Mouse (Mus musculus) c-Kit-positive CD71-positive TER-119-positive erythroid progenitor cells, embryonic 14.5 days (primary cell): ENCODE results near the gene Cilp.

ENCODE experiments used
- DNase-seq: peaks from one replicate; pipeline ENCODE4 v3.0.0-alpha.2; 2013; ENCODE audit warnings: low spot score

The Cilp gene

DNA sequence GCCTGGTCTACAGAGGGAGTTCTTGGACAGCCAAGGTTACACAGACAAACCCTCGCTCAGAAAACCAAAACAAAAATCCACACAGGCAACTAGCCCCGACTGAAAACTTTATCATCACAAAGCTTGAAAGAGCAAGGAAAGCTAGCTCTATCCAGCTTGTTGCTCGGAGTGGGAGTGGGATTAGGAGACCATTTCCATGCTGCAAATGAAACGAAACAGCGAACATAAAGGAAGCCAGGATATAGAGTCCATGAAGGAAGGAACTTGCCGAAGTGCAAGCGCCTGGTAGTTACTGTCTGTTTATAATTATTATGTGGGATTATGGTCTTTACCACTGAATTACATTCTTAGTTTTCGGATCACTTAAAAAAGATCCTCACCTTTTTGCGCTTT is 28.6 kb downstream of the Cilp start:
- no peak for DNase-seq

DNA sequence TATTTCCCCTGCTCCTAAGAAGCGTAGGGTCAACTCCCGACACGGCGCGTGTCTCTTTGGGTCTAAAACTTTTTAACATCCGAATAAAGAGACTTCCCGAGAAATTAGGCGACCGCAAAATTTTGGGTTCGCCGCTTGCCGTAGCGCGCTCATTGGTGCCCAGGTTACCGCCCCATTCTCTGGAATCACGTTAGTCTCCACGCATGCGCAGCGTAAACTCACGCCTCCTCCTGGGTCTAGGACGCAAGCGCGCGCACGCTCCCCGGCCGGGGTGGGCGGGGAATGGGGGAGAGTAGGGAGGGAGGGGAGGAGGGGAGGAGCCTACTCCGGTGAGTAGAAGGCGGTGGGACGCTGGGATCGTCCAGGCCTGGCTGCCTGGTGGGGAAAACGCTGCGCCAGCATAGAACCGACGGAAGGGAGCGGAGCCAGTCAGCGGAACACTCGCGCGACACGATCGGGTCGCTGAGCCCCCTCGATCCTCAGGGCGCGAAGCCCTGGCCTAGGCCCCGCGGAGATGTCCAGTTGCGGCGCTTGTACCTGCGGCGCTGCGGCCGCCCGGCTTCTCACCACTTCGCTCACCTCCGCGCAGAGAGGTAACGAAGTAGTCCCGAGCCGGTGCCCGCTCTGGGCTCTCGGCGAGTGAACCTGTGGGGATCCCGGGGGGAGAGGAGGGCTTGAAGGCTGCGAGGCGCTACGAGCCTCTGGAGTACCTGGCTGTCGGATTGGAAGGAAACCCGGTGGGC is 29.2 kb downstream of the Cilp start, which contains the start of gene Clpx:
Gene Clpx, plus strand, starts transcription at position 288 of the 743 bp plus-strand sequence.
- peak; percentile 100 for DNase-seq

DNA sequence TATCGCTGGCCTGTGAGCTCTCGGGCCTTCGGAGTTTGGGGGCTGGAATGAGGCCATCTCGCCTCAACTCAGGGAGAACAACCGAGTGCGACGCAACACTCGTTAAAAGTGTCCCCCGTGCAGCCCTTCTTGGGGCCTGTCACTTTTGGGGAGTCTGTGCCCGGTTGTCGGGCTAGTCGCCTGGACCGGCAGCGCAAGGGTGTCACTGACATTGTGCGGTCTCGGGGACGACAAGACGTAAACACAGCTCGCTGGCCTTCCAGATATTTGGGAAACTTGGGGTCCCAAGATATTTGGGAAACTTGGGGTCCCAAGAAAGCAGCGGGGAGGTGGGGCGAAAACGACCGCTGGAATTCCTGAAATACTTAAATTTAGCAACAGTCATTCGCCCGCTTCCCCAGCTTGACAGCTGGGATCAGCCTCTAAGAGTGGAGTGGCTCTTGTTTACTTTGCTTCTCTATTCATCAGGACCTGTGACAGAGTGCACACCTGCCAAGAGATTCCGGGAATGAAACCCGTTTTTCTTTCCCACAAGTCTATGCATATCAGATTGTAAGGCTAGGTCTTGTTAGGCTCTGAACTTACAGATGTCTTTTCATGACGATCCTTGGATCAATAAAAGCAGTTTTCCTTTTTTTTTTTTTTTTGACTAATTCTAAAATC is 29.9 kb downstream of the Cilp start:
- peak; percentile 24 for DNase-seq

DNA sequence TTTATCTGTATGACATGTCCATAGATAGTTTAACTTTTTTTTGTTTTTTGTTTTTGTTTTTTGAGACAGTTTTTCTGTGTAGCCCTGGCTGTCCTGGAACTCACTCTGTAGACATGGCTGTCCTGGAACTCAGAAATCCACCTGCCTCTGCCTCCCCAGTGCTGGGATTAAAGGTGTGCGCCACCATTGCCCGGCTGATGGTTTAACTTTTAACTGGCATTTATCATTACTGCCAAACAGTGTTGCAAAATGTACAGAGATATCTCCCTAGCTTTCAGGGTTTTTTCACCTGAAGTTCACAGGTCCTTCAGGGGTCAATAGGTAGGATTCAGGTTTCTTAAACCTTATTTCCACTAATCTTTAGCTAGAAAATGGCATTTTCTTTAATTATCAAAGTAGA is 32.1 kb downstream of the Cilp start:
- no peak for DNase-seq

DNA sequence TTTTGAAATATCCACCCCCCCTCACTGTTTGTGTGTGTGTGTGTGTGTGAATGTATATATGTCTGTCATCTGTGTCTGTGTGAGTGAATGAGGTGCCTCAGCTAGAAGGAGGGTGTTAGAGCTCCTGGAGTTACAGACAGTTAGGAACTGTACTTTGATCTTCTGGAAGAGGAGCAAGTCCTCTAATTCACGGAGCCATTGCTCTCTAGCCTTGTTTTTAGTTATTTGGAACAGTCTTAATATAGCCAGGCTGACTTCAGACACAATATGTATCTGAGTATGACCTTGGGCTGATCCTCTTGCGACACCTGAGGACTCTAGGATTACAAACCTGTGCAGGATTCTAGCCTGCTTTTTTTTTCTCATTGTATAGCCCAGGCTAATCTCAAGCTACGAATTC is 33.8 kb downstream of the Cilp start:
- no peak for DNase-seq

DNA sequence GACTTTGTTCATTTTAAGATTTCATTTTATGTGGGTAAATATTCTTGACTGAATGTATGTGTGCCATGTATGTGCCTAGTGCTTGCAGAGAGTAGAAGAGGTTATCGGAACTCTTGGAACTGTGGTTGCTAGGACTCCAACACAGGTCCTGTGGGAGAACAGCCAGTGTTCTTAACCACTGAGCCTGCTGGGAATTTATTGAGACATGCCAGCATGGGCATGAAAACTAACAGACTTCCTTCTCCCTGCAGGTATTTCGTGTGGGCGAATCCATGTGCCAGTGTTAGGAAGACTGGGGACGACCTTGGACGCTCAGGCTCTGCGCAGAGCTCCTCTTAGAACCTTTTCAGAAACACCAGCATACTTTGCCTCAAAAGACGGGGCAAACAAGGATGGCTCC is 34.7 kb downstream of the Cilp start:
- no peak for DNase-seq

DNA sequence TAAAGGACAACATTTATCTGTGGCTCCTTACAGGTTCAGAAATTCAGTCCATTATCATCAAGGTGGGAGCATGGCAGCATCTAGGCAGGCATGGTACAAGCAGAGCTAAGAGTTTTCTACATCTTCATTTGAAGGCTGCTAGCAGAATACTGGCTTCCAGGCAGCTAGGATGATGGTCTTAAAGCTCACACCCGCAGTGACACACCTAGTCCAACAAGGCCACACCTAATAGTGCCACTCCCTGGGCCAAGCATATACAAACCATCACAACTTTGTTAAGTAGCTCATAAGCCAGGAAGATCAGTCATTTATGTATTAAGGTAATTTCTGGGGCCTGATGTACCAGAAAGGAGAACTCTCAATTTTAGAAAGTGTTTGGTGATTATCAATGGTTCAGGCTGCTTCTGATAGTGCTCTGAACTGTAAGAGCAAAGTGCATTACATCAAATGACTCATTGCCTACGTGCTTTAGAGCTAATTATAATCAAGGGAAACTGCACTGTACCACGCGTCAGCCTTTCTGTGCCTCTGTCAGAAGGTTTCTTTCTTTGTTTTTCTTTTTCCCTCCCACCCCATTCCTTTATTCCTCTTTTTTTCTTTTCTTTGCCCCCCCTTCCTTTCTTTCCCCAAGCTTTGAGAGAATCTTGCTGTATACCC is 37.5 kb downstream of the Cilp start:
- no peak for DNase-seq

DNA sequence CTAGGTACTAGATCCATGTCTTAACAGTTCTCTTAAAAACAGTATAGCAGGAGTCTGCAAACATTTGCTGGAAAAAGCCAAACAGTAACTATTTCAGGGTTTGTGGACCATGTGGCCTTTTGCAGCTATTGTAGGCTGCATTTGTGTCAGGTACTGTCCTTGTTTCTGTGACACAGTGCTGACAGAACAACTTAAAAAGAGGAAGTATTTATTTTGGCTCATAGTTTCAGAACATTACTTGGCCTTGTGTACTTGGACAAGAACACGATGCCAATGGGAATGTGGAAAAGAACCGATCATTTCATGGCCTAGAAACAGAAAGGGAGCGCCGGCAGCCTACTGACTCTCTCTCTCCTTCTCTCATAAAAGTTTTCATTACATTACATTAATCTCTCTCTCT is 38.6 kb downstream of the Cilp start:
- no peak for DNase-seq

DNA sequence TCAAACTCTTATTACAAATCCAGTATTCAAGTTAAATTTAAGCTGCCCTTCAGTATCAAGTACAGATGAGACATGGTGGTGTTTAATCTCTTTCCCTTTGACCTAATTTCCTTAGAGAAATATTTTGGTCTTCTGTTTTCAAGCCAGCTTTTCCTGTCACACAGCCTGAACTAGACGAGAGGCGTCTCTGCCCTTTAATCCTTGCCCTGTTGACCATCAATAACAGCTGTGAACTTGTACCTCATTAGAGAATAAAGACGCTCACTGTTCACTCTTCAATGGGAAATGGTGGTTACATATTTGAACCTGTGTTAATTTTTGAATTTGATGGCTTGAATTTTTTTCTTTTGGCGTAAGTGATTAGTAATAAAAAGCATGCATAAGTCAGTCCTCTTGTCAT is 39.3 kb downstream of the Cilp start:
- no peak for DNase-seq

DNA sequence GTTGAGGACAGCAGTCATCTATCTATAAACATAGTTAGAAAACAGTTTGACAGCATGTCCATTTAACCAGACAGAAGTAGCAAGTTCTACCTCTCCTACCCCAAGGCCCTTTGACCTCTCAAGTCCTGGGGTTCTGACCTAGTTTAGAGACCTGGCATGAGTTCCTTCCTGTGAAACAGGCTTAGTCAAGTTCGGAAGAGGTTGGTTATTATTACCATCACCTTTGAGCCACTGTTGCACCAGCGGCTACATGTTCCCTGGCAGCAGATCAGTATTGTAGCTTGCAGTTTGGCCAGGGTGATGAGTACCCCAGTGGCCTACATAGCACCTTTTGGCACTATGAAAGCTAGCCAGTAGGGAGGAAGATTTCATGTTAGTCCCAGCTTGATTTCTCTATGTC is 41.7 kb downstream of the Cilp start:
- no peak for DNase-seq

DNA sequence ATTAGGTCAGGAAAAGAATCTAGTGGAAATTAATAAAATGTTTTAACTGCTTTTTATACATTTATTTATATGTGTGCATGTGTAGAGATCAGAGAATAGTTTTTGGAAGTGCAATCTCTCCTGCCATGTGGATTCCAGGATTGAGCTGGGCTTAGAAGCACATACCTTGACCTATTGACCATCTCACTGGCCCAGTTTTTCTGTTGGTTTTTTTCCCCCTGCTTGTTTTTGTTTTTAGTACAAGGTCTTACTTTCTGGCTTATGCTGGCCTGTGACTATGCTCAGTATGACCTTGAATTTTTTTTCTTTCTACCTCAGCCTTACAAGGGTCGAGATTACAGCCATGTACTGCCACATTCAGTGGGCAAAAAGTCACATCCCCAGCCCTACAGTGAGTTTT is 43.0 kb downstream of the Cilp start:
- no peak for DNase-seq

DNA sequence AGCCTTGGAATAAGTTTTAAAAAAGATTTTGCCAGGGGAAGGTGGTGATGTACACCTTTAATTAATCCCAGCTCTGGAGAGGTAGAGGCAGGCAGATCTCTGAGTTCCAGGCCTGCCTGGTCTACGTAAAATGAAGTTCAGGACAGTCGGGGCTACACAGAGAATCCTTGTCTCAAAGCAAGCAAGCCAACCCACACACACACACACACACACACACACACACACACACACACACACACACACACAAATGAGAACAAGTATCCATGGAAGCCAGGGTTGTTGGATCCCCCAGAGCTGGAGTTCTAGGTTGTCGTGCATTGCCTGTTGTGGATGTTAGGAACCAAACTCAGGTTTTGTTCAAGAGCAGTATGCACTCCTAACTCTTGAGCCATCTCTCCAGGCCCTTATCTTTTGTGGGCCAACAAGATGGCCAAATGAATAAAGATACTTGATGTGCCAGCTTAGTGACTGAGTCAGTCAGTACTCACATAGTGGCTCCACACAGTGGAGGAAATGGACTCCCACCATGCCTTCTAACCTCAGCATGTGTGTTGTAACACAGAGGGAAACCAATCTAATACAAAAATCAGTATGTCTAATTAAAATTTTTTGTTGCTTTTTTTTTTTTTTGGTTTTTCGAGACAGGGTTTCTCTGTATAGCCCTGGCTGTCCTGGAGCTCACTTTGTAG is 47.8 kb downstream of the Cilp start:
- no peak for DNase-seq

DNA sequence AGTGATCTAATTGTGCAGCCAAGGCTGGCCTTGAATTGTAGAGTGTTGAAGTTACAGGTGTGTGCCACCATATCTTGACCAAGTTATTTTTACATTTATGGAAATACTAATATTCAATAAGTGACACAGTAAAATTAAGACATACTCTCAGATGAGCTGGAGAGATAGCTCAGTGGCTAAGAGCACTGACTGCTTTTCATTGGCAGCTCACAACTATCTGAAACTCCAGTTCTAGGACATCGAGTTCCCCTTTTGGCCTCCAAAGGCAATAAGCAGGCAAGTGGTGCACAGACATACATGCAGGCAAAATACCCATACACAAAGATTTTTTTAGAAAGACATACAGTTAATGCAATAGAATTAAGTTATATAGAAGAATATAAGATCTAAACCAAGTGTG is 48.9 kb downstream of the Cilp start:
- DNase-seq, result no peak

DNA sequence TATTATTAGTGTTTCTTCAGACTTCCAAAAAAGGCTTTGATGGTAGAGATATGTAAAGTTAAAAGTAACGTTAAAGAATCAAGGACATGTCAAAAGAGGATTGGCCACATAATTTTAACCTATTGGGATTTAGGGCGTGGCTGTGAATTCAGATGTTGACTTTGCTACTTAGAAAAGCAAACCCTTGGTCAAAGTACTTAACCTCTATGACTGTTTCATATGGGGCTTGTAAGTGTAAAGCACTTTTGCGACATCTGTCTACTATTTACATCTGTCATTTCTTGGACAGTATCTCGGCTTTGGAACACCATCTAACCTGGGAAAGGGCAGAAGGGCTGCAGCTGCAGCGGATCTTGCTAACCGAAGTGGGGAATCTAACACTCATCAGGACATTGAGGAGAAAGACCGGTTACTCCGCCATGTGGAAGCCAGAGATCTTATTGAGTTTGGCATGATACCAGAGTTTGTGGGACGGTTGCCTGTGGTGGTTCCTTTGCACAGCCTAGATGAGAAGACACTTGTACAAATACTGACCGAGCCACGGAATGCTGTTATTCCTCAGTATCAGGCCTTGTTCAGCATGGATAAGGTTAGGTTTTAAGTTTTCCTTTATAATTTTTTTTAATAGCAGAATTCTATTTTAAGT is 57.4 kb downstream of the Cilp start:
- DNase-seq, result no peak

DNA sequence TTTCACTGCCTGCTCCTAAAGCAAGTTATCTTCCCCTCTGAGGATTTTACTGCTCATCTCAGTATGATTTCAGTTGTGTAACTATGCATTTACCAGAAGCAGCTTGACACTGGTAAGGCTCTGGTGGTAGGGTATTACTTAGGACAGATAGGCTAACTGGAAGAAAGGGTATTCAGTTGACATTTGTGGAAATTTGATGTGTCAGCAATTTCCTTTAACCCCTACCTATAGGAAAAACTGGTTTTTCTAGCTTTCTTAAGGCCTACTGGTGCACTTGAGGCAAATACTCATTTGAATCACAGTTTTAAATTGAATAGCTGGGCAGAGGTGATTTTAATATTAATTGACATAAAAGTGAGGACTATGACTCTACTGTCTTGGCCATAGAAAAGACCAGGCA is 61.0 kb downstream of the Cilp start:
- DNase-seq, result no peak

DNA sequence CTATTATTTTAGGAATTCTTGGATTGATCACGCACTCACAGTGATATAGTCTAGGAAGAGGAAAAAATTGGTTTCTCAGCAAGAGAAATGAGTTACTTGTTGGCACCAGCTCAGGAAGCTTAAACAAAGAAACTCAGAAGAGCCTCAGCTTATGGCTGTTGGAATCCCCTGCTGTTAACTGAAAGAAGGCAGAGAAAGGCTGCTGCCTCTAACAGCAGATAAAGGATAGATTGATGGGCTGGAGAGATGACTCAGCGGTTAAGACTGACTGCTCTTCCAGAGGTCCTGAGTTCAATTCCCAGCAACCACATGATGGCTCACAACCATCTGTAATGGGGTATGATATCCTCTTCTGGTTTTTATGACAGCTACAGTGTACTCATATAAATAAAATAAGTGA is 62.4 kb downstream of the Cilp start:
- DNase-seq, result no peak
